In the genomic region with DNA sequence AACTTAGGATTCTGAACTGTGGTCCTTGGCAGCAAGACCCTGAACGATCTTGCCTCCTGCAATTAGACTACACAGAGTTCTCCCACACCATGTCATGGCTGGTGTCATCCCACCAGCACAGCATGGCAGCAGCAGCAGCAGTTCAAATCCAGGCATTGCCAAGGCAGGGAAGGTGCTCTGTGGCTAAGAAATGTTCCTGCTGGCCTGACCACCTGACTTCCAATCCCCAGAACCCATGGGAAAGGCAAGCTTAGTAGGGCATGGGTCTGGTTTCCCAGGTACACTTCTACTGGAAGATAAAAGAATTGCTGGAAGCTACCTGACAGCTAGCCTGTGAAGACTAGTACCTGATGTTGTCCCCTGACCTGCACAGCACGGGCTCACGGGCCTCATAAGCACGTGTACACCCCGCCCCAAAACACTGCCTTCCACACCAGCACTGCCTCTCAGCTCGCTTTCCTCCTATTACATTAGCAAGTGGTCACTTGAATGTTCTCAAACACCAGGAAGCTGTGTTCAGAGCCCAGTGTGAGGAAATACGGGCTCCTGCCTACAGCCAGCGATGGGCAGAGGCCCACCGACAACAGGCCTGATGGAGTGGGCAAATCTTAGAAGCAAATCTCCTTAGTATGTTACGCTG, we compare ENCODE assay signal across 25 mouse cellular contexts. TPM values are rescaled to one million over a fixed set of nuclear protein-coding genes. Genes with fewer than 3 reads are reported as not detected.
"Had no signal": no experiment of that assay in that cellular context is flagged by ENCODE, and none has a peak within 500 bp of the region (broad histone marks: within the 10 kb centered on the region; RNA-seq: fewer than 3 reads in every experiment).

No protein-coding gene starts in this region.

- H3K27me3 ChIP-seq: intestine, embryonic 15.5 days had no signal

- H3K4me2 ChIP-seq: forebrain, embryonic 15.5 days; heart, embryonic 11.5 days; hindbrain, embryonic 13.5 days; hindbrain, embryonic 15.5 days; intestine, embryonic 15.5 days; kidney, embryonic 15.5 days; limb, embryonic 13.5 days; limb, embryonic 15.5 days had no signal

- ATAC-seq: forebrain, embryonic 15.5 days; forebrain, postnatal 0 days; hindbrain, postnatal 0 days; intestine, embryonic 15.5 days had no signal

- H3K9ac ChIP-seq: forebrain, embryonic 15.5 days; forebrain, postnatal 0 days; hindbrain, embryonic 13.5 days; hindbrain, embryonic 15.5 days; intestine, embryonic 15.5 days; kidney, embryonic 15.5 days; limb, embryonic 13.5 days; limb, embryonic 15.5 days had no signal

- H3K9me3 ChIP-seq: forebrain, embryonic 15.5 days; hindbrain, embryonic 13.5 days; hindbrain, embryonic 15.5 days; intestine, embryonic 15.5 days; kidney, embryonic 15.5 days; limb, embryonic 13.5 days; limb, embryonic 15.5 days had no signal

- H3K4me3 ChIP-seq: forebrain, embryonic 15.5 days; hindbrain, embryonic 13.5 days; hindbrain, embryonic 15.5 days; intestine, embryonic 15.5 days; kidney, embryonic 15.5 days; limb, embryonic 13.5 days; limb, embryonic 15.5 days had no signal

- DNase-seq: forebrain, postnatal 0 days; gastrocnemius, postnatal 14 days; gastrocnemius, postnatal 36 days; heart, adult 18-20 months; heart, postnatal 10 days; heart, postnatal 36 days; kidney, adult 11 months; kidney, adult 2 months; kidney, adult 9 months; kidney, postnatal 14 days; kidney, postnatal 36 days; layer of hippocampus, adult 9-11 months; layer of hippocampus, postnatal 36 days; left cerebral cortex, postnatal 4 days had no signal

- H3K27ac ChIP-seq: forebrain, embryonic 15.5 days; hindbrain, embryonic 13.5 days; hindbrain, embryonic 15.5 days; hindbrain, postnatal 0 days; intestine, embryonic 15.5 days; kidney, embryonic 15.5 days; kidney, postnatal 0 days; limb, embryonic 13.5 days; limb, embryonic 15.5 days had no signal

- H3K36me3 ChIP-seq: hindbrain, embryonic 15.5 days; intestine, embryonic 15.5 days had no signal

RNA-seq across cellular contexts. Expression of gene Nexn, which starts 5.0 kb away (rescaled TPM):
- polyA plus RNA-seq: liver, adult 2 months had no signal
